Mouse (Mus musculus): ENCODE results near the gene Sirt7. TPM values are rescaled to one million over a fixed set of nuclear protein-coding genes. Genes with fewer than 3 reads are reported as not detected.
"Not testable (repeated sequence)": the region's sequence is repeated elsewhere in the genome, so short reads cannot be mapped to it uniquely, and the experiment has no call there.

Sirt7 gene
- polyA plus RNA-seq, 1 experiment from 2014 or later, result 46.2 TPM

DNA sequence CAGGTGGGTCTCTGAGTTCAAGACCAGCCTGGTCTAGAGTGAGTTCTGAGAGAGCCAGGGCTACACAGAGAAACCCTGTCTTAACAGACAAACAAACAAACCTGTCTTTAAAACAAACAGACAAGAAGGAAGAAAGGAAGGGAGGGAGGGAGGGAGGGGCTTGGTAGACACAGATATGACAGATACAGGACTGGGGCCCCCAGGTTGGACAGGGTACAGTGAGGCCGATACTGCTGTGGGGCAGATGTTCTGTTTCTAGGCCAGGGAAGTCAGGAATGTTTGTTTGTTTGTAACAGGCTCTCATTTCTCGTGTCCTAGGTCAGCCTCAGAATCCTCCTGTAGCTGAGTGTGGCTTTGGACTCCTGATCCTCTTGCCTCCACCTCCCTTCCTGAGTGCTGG lies 21.5 kb downstream of the Sirt7 start:
- no peak for ATAC-seq
- peaks cover 11% of the 10 kb centered on the region for H3K36me3 ChIP-seq (ENCODE audit: control insufficient read depth, insufficient read depth, low read length)
- H3K27me3 ChIP-seq (ENCODE audit: control insufficient read depth, insufficient read depth, low read depth, low read length), result no peaks in the 10 kb centered on the region
- no peak overlapping the region for H3K27ac ChIP-seq (ENCODE audit: low read length)
- H3K4me3 ChIP-seq (ENCODE audit: low read depth, low read length), result no peak overlapping the region
- WGBS, result 85% methylated on average over 2 of the region's 2 CpGs
- H3K9me3 ChIP-seq (replicated peaks; ENCODE audit: control insufficient read depth, low read length, poor library complexity, severe bottlenecking), result no peaks in the 10 kb centered on the region
- no peak overlapping the region for H3K4me2 ChIP-seq (ENCODE audit: low read length)
- H3K9ac ChIP-seq (ENCODE audit: low read depth, low read length), result no peak overlapping the region
- H3K4me1 ChIP-seq (ENCODE audit: control insufficient read depth, insufficient read depth, low read length), result peaks cover 10% of the 10 kb centered on the region

DNA sequence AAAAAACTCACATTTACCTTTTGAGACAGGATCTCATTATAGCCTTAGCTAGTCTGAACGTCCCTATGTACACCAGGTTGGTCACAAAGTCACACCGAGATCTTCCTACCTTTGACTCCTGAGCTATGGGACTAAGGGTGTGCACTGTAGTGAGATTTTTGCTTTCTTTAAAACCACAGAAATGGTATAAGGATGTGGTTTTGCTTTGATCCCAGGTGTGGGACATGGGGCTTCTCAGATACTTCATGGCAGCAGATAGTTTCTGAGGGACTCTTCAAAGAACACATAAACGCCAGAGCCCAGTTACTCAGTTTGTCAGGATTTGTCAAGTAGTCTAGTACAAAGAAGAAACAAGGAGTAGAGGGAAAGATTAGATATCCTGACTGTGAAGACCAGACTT lies 24.3 kb downstream of the Sirt7 start:
- Histone ChIP-seq H3K9ac (ENCODE audit: low read depth, low read length) (no peak overlapping the region), H3K9me3 (replicated peaks; ENCODE audit: control insufficient read depth, low read length, poor library complexity, severe bottlenecking) (no peaks in the 10 kb centered on the region), H3K4me3 (ENCODE audit: low read depth, low read length) (no peak overlapping the region), H3K27ac (ENCODE audit: low read length) (no peak overlapping the region), H3K4me2 (ENCODE audit: low read length) (no peak overlapping the region), H3K27me3 (ENCODE audit: control insufficient read depth, insufficient read depth, low read depth, low read length) (no peaks in the 10 kb centered on the region), H3K4me1 (ENCODE audit: control insufficient read depth, insufficient read depth, low read length) (peaks cover 20% of the 10 kb centered on the region), H3K36me3 (ENCODE audit: control insufficient read depth, insufficient read depth, low read length) (peaks cover 18% of the 10 kb centered on the region)
- 95% methylated on average over 3 of the region's 3 CpGs for WGBS
- ATAC-seq, result no peak

DNA sequence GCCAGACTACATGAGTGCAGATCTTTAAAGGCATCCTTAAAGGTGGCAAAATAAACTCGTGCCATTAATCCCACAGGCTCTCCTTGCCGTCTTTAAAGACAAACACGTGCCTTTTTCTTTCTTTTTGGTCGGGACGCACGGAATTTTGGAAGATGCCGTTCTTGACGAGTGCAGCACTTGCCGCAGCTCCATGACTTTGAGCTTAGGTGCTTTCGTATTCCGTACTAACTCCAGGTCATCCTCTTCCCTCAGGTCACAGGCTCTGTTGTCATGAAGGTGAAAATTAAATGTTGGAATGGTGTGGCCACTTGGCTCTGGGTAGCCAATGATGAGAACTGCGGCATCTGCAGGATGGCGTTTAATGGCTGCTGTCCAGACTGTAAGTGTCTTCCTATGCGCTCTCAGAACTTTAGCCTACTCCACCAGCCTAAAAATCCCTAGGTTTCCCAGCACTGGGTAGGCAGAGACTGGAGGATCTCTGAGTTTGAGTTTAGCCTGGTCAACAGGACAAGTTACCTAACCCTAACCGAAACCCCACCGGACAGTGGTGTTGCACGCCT lies 26.0 kb downstream of the Sirt7 start:
- peaks cover 20% of the 10 kb centered on the region for H3K4me1 ChIP-seq (ENCODE audit: control insufficient read depth, insufficient read depth, low read length)
- H3K27ac ChIP-seq (ENCODE audit: low read length), result peak overlapping the region; percentile 88
- H3K36me3 ChIP-seq (ENCODE audit: control insufficient read depth, insufficient read depth, low read length), result peaks cover 23% of the 10 kb centered on the region
- 49% methylated on average over 17 of the region's 17 CpGs for WGBS
- no peak for ATAC-seq
- peak overlapping the region; percentile 97 for H3K9ac ChIP-seq (ENCODE audit: low read depth, low read length)
- H3K27me3 ChIP-seq (ENCODE audit: control insufficient read depth, insufficient read depth, low read depth, low read length), result no peaks in the 10 kb centered on the region
- no peaks in the 10 kb centered on the region for H3K9me3 ChIP-seq (replicated peaks; ENCODE audit: control insufficient read depth, low read length, poor library complexity, severe bottlenecking)
- peak overlapping the region; percentile 71 for H3K4me3 ChIP-seq (ENCODE audit: low read depth, low read length)
- H3K4me2 ChIP-seq (ENCODE audit: low read length), result peak overlapping the region; percentile 90

DNA sequence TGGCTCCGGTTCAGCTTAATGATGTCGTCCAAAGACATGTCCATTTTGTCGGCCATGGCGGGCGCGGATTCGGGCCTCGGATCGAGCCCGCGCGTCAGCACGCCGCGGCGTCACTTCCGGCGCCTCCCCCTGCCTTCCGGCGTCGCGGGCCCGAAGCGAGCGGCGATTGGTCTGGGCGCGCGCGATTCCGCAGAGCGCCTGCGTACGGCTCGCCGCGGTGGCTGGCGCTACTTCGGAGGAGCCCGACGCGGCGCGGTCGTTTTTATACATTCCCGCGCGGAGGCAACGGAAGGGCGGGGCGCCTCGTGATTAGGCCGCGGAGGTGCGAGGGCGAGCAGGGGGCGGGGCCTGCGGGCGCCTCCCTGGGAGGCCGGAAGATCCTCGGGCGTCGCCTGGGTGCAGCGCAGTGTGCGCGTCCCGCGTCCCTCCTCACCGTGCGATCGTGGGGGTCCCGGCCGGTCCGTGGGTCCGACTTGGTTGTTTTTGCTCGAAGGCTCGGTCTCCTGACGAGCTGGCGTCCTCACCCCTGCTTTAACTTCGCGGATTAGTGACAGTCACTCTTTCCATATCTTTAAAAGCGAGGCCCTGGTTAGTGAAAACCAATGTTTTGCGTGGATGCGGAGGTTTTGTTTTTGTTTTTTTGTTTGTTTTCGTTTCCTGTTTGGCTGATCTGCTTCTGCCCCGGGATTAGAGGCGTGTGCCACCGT lies 26.6 kb downstream of the Sirt7 start, which contains the start of the genes Alyref and Anapc11:
Gene Alyref, minus strand, starts transcription at position 83 of the 707 bp plus-strand sequence.
Gene Anapc11, plus strand, starts transcription at position 139 of the 707 bp plus-strand sequence.
- WGBS, result under 1% methylated on average over 88 of the region's 88 CpGs
- H3K36me3 ChIP-seq (ENCODE audit: control insufficient read depth, insufficient read depth, low read length), result peaks cover 29% of the 10 kb centered on the region

DNA sequence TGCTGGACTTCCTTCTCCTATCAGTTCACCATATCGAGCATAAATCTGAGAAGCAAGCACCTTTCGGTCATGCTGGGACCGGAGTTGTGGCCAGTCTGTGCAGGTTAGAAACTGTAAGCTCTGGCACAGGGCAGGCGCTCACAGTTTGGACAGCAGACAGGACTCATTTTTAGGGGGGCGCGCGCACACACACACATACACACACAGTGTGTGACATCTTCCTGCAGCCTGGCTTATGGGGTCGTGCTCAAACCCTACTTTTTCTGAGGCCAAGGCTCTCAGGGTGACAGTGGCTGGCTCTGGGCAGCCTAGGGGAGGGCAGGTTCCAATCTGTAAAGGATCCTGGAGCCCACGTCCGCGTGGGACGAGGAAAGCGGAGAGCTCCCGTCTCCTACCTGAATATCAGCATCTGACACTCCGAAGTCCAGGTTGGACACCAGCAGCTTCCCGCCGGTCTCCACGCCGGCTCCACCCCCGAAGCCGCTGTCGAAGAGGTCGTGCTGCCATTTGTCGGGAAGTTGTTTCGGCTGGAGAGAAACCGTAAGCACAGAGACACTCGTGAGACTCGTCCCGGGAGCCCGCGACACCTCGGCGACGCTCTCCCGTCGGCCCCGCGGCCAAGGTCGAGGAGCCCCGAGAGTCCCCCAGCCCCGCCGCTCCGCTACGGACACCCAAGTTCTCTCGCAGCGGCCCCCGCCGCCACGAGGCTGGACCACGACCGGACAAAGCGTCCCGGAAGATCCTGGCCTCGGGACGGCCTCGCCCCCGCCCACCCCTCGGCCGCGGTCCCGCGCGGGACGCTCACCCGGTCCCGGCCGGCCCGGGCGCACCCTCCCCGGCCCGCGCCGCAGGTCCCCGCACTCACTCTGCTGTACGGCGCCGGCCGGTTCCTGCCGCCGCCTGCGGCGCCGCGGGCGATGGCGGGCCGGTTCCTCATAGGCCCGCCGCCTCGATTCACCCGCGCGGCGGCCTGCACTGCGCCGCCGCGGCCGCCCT lies 27.5 kb downstream of the Sirt7 start:
- H3K27me3 ChIP-seq (ENCODE audit: control insufficient read depth, insufficient read depth, low read depth, low read length), result no peaks in the 10 kb centered on the region
- peaks cover 20% of the 10 kb centered on the region for H3K4me1 ChIP-seq (ENCODE audit: control insufficient read depth, insufficient read depth, low read length)
- 4% methylated on average over 91 of the region's 99 CpGs for WGBS
- ATAC-seq, result peak; percentile 69
- peak overlapping the region; percentile 71 for H3K4me3 ChIP-seq (ENCODE audit: low read depth, low read length)
- H3K9ac ChIP-seq (ENCODE audit: low read depth, low read length), result peak overlapping the region; percentile 97
- peak overlapping the region; percentile 88 for H3K27ac ChIP-seq (ENCODE audit: low read length)
- H3K4me2 ChIP-seq (ENCODE audit: low read length), result peak overlapping the region; percentile 92
- H3K36me3 ChIP-seq (ENCODE audit: control insufficient read depth, insufficient read depth, low read length), result peaks cover 28% of the 10 kb centered on the region
- no peaks in the 10 kb centered on the region for H3K9me3 ChIP-seq (replicated peaks; ENCODE audit: control insufficient read depth, low read length, poor library complexity, severe bottlenecking)

More for the DNA sequence above, 26.6 kb downstream of the Sirt7 start, which contains the start of the genes Alyref and Anapc11:
- Histone ChIP-seq H3K4me1 (ENCODE audit: control insufficient read depth, insufficient read depth, low read length) (peaks cover 20% of the 10 kb centered on the region), H3K27me3 (ENCODE audit: control insufficient read depth, insufficient read depth, low read depth, low read length) (no peaks in the 10 kb centered on the region), H3K4me3 (ENCODE audit: low read depth, low read length) (peak within 1 kb of the TSS; percentile 71), H3K9me3 (replicated peaks; ENCODE audit: control insufficient read depth, low read length, poor library complexity, severe bottlenecking) (no peaks in the 10 kb centered on the region), H3K9ac (ENCODE audit: low read depth, low read length) (peak within 1 kb of the TSS; percentile 97), H3K4me2 (ENCODE audit: low read length) (peak within 1 kb of the TSS; percentile 92), H3K27ac (ENCODE audit: low read length) (peak within 1 kb of the TSS; percentile 88)
- ATAC-seq, result peak; percentile 97

DNA sequence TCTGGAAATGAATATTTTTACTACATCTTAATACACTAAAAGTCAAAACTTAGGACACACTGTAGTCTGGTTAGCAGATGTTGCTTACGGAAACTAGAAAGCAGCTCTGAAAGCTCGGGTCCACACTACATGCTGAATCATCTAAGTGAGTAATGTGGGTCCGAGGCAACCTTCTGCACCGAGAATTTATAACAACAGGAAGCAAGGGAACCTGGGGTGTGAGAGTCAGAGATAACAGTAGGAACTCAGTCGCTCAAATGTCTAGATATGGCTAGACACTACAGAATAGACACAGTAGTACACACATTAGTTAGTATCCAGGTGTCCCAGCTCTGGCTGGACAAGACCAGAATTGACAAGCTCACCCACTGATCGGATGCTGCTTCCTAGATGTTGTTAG lies 36.5 kb downstream of the Sirt7 start:
- no peak overlapping the region for H3K27ac ChIP-seq (ENCODE audit: low read length)
- H3K4me2 ChIP-seq (ENCODE audit: low read length), result no peak overlapping the region
- no peak overlapping the region for H3K9ac ChIP-seq (ENCODE audit: low read depth, low read length)
- no peaks in the 10 kb centered on the region for H3K27me3 ChIP-seq (ENCODE audit: control insufficient read depth, insufficient read depth, low read depth, low read length)
- 95% methylated on average over 6 of the region's 6 CpGs for WGBS
- H3K9me3 ChIP-seq (replicated peaks; ENCODE audit: control insufficient read depth, low read length, poor library complexity, severe bottlenecking), result no peaks in the 10 kb centered on the region
- peaks cover 26% of the 10 kb centered on the region for H3K36me3 ChIP-seq (ENCODE audit: control insufficient read depth, insufficient read depth, low read length)
- ATAC-seq, result no peak
- no peak overlapping the region for H3K4me3 ChIP-seq (ENCODE audit: low read depth, low read length)
- no peaks in the 10 kb centered on the region for H3K4me1 ChIP-seq (ENCODE audit: control insufficient read depth, insufficient read depth, low read length)

DNA sequence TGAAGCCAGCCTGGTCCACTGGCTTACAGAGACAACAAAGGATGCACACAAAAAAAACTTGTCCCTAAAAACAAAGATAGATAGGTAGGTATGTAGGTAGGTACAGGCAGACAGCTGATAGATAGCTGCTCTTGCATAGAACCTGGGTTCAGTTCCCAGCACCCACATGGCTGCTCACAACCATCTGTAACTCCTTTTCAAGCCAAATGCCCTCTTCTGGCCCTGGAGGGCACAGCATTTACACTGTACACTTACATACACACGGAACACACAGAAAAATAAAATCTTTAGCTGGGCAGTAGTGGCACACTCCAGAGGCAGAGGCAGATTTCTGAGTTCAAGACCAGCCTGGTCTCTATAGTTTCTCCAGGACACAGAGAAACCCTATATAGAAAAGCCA lies 41.1 kb downstream of the Sirt7 start:
- Histone ChIP-seq H3K4me2 (ENCODE audit: low read length) (no peak overlapping the region), H3K9ac (ENCODE audit: low read depth, low read length) (no peak overlapping the region), H3K9me3 (replicated peaks; ENCODE audit: control insufficient read depth, low read length, poor library complexity, severe bottlenecking) (no peaks in the 10 kb centered on the region), H3K27me3 (ENCODE audit: control insufficient read depth, insufficient read depth, low read depth, low read length) (no peaks in the 10 kb centered on the region), H3K27ac (ENCODE audit: low read length) (no peak overlapping the region), H3K4me1 (ENCODE audit: control insufficient read depth, insufficient read depth, low read length) (peaks cover 23% of the 10 kb centered on the region), H3K36me3 (ENCODE audit: control insufficient read depth, insufficient read depth, low read length) (peaks cover 18% of the 10 kb centered on the region), H3K4me3 (ENCODE audit: low read depth, low read length) (no peak overlapping the region)
- ATAC-seq, result no peak
- 87% methylated on average over 1 of the region's 1 CpGs for WGBS

DNA sequence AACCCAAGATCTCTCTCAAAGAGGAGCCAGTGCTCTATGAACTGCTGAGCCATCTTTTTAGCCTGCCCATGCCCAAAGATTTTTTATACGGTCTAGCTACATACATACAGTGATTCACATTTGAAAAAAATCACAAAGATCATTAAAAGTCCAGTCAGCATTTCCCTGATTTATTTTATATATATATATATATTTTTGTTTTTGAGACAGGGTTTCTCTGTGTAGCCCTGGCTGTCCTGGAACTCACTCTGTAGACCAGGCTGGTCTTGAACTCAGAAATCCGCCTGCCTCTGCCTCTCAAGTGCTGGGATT lies 42.1 kb downstream of the Sirt7 start:
- H3K9me3 ChIP-seq (replicated peaks; ENCODE audit: control insufficient read depth, low read length, poor library complexity, severe bottlenecking); H3K27me3 ChIP-seq (ENCODE audit: control insufficient read depth, insufficient read depth, low read depth, low read length); ATAC-seq; H3K4me2 ChIP-seq (ENCODE audit: low read length); H3K4me3 ChIP-seq (ENCODE audit: low read depth, low read length); H3K9ac ChIP-seq (ENCODE audit: low read depth, low read length): not testable (repeated sequence)
- peaks cover 23% of the 10 kb centered on the region for H3K4me1 ChIP-seq (ENCODE audit: control insufficient read depth, insufficient read depth, low read length)
- H3K36me3 ChIP-seq (ENCODE audit: control insufficient read depth, insufficient read depth, low read length), result peaks cover 22% of the 10 kb centered on the region
- H3K27ac ChIP-seq (ENCODE audit: low read length), result peak overlapping the region; percentile 90; the same call in 1 of the 2 replicates
- 95% methylated on average over 2 of the region's 2 CpGs for WGBS

Data from midbrain, embryonic 16.5 days (tissue).